Mouse (Mus musculus): ENCODE results near the gene Six3.

Gene Six3

DNA sequence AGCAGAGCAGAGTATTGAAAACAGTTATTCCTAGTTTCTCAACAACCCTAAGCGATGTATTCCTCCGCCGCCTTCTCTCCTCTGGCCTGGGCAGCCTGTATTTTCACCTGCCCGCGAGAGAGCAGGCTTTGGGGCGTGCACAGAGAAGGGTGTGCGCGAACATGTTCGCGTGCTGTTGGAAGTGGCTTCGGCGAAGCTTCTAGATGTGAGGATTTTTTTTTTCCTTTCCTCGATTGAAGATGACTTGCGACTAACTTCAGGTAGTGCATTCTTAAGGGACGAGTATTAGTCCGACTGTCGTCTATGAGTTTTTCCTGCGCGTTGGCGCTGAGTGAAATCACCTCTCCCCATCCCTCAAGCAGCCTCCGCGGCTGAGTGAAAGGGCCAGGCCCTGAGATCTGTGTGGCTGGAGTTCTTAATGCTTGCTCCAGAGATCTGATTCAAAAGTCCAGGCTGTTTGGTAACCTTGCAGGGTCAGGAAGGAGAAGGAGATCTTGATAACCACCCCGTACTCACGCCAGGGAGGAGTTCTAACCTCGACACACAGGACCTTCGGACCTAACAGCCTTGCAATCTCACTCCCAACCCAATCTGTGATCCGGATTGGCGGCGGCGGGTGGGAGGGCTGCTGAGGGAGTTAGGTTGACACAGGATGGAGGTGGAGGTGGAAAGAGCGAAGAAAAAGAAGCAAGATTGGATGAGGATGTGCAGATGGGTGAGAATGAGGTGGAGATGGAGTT lies 712 bp upstream of the Six3 start:
- ATAC-seq (ENCODE audit: low TSS enrichment), result no peak

DNA sequence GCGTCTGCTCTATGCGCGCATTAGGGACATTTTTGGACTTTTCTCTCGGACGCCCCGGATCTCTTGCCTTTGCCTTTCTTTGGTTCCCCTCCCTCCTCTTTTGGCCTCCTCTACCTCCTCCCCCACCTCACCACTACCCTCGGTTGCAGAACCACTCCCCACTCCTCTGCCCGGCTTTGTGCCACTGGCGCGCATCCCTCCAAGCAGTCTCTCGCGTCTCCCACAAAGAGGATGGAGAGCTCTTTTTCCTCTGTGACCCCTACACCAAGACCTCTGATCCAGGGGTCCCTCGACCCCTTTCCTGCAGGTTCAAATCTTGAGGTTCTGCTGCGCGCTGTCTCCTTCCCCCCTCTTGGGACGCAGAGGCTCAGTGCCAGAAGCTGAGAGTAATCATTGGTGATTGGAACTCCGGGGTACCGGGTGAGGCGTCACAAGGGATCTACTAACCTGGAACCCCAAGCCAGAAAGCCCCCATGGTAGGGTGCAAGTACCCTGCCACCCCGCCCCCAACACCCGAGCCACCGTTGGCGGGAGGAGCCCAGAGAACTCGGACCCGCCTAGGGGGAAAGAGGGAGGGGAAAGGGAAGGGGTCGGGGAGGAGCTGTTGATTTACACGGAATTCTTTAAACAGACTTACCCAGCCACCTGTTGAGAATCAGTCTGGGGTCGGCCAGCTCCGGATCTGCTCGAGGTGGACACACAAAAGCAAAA lies 758 bp downstream of the Six3 start:
- no peak for ATAC-seq (ENCODE audit: low TSS enrichment)

DNA sequence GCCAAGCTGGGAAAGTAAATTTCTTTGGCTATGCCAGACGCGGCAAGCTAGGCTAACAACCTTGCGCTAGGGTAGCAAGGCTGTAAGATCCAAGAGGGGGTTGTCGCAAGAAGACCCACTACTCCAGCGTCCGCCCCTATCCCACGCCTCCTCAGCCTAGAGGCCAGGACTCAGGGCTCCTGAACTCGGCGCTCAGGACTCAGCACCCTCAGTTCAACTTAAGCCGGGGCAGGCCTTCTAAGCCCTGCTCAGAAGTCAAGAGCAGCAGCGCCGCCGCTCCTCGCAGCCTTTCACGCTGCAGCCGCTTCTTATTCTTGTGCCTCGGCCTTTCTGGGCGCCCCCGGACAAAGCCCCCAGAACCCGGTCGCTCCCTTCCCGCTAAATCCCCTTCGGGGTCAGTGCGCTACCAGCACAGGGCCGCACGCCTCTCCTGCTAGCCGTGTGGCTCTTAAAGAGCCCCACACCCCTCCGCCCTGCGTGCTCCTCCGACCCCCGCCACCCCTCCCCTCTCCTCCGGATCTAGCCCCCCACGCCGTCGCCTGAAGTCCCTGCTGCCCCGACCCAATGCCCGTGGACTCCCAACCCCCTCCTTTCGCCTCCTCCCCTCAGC lies 1.4 kb downstream of the Six3 start:
- ATAC-seq (ENCODE audit: low TSS enrichment), result no peak

DNA sequence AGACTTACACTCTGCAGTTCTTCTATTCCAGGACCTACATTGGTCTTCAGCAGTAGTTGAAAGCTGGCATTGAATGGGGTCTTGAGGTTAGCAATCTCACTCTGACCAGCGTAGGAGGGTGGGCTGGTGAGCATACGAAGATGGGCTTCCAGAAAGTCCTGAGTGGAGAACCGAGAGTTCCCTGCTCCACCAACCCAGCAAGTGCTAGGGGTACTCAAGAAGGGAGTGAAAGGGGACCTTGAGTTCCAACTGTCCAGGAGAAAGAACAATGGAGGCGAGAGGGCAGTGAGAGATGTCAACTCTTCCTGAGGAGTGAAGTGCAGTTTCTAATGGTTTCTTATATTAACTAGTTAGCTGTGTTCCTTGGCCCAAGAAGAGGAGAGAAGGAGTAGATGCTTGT lies 2.2 kb downstream of the Six3 start:
- no peak for ATAC-seq (ENCODE audit: low TSS enrichment)

DNA sequence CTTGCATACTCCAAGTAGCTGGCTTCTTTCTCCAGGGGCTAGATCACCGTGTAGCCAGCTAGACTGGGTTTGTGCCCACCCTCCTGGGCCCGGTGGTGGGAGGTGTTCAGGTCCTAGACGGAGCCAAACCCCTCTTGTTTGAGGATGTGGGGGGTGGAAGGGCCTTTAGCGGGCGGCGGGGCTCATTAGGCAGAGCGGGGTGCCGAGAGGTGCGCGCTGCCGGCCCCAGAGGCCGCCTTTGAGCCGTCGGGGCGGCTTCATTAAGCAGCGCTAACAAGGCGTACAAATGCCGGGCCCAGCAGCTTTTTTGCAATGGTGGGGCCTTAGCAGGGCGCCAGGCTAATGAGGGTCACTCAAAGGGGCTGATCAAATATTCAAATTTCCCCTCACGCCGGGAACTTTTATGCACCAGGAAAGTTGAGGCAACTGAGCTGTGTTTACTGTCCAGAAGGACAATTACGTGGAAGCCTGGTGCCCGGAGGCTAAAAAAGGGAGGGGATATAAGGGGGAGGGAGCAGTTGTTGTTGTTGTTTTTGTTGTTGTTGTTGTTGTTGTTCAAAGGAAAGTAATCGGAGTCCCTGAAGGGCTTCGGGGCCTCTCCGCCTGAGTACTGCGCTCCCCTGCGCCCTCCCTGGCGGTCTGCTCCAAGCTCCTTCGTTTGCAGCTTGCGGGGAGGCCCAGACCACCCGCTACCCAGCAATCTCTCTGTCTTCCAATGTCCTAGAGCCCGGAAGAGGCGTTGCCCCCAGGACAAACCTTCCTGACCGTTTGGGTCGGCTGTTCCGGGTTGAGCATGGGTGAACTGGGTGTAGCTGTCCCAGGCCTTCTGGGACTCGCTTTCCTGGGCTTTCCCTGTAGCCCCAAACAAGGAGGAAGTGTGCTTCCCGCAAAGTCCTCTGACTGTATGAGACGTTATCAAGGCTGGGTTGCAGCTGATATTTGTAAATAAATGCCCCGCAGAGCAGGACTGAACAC lies 3.4 kb downstream of the Six3 start:
- ATAC-seq (ENCODE audit: low TSS enrichment), result no peak

DNA sequence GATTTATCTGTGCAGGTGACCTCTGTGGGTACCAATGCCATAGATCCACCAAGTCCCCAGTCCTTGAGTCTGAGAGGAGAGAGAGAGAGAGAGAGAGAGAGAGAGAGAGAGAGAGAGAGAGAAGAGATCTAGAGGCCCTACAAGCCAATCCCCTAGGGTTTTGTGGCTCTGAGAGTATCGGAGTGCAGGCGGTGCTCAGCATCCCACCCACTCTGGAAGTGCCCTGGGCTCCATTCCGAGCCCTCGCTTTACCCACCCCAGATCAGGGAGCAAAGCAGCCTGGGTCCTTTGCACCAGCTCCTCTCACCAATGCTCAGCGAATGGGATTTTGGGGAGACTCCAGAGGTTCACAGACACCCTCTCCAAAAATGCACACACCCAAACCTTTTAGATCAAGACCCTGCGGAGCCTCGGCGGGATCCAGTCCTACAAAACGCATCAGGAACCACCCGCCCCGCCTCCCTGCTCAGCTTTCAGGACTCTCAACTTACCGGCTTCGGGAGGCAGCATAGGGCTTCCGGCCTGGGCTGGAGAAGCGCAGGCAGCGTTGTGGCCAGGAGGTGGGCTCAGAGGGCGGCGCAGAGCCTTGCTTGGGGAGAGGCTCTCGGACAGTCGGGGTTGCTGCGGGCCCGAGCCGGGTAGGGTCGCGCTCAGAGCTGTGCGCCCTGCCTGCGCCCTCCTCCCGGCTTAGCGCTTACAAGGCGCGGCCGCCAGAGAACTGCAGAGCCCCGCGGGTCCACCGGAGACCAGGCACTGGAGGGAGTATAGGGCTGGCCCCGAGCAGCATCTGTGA lies 4.4 kb downstream of the Six3 start:
- ATAC-seq (ENCODE audit: low TSS enrichment), result no peak

DNA sequence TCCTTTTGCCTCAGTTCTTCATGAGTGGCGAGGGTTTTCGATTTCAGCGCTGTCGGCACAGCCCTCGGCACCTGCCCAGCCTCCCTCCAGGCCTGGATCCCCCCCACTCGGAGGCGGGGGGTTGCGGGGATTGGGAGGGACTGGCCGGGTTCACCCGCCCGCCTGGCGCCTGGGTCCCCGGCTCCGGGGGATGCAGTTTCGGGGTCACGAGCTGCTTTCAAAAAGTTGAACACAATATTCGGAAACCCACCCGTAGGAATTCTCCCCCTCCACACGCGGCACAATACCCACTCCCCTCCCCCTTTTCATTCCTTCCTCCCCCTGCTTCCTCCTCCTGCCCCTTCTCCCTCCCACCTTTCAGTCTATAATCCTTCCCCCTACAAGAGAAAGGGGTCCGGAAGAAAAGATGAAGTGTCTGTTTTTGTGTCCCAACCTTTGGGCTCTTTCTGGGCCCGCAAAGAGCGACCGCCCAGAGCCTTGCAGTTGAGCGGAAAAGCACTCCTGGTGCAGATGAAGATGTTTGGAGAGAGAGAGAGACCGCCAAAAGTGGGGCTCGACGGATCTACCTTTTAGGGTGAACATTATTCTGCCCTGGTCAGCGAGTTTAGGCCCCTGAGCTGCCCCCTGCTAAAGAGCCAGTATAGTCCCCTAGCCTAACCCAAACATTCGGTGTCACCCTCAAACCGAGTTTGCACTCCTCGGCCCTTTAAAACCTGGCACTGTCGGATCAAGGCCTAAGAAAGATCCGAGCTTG lies 5.1 kb downstream of the Six3 start:
- no peak for ATAC-seq (ENCODE audit: low TSS enrichment)

DNA sequence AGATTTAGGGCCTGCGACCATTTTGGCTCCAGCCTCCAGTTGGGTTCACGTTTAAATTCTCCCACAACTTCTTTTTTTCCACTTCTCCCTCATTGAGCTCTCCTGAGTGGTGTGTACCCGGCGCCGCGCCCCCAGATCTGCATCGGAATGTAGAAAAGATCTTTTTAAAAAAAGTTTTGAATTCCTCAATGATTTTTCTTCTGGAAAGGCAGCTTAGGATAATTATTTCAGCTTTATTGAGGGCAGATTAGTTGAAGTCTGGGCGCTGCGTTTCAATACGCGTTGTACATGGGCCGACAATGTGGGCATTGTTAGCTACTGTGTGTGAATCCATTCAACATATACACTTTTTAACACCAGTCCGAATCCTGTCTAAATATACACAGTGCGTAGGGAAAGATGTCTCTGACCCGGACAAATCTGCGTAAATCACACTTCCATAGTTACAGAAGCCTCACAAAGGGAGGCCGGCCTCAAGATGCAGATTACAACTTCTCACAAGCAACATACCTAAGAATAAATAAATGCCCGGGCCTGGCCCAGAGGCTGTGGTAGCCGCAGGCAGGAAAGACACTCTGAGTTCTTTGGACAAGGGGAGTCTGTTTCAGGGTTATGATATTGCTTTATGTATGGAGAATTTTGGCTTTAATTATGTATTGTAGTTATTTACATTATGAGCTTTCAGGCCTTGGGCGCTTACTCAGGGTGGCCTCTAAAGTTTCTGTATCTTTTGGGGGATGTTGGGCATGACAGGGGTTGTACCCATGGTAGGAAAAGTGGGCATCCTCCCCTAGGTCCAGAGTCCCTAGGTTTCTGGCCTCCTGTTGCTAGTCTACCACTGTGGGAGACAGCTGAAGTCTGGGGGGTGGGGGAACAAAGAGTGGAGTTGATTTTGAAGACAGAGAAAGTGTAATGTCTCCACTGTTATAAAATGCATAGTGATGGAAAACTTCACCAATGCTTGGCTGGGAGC lies 6.0 kb downstream of the Six3 start:
- no peak for ATAC-seq (ENCODE audit: low TSS enrichment)

DNA sequence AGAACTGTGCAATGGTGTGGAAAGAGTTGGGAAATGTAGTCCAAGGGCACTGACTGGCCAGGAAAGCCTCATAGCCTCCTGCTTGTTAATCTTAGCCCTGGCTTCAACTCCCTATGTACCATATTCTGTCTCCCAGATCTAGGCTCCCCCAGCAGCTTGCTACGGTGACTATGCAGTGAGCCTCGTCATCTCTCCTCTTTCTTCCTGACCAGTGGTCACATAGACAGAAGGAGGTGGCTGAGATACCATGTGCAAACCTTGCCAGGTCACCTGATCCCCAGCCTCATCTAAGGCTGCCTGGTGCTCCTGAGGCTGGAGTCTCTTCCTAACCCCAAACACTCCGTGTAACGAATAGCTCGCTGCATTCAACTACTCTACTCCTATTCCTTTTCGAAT lies 6.7 kb downstream of the Six3 start:
- ATAC-seq (ENCODE audit: low TSS enrichment), result no peak

DNA sequence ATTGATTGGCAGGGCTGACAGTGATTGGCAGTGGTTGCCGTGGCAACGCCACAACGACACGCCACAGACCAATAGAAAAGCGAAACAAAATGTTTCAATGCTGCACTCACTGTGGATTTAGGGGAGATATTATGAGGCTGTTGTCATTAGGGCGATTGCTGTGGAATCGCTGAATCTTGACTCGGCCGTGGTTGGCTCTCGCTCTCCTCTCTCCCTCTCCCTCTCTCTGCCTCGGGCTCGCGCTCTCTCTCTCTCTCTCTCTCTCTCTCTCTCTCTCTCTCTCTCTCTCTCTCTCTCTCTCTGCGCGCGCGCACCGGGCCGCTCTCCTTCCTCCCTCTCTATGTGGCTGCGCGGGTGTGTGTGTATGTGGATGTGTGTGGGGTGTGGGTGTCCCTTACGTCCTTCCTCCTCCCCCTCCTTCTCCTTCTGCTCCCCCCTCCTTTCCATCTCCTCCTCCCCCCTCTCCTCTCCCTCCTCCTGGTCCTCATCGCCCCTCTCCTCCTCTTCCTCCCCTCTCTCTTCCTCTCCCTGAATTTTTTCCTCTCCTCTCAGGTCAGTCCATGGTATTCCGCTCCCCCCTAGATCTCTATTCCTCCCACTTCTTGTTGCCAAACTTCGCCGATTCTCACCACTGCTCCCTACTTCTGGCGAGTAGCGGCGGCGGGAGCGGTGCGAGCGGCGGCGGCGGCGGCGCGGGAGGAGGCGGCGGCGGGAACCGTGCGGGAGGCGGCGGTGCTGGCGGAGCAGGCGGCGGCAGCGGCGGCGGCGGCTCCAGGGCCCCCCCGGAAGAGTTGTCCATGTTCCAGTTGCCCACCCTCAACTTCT lies 7.5 kb downstream of the Six3 start:
- ATAC-seq (ENCODE audit: low TSS enrichment), result no peak

DNA sequence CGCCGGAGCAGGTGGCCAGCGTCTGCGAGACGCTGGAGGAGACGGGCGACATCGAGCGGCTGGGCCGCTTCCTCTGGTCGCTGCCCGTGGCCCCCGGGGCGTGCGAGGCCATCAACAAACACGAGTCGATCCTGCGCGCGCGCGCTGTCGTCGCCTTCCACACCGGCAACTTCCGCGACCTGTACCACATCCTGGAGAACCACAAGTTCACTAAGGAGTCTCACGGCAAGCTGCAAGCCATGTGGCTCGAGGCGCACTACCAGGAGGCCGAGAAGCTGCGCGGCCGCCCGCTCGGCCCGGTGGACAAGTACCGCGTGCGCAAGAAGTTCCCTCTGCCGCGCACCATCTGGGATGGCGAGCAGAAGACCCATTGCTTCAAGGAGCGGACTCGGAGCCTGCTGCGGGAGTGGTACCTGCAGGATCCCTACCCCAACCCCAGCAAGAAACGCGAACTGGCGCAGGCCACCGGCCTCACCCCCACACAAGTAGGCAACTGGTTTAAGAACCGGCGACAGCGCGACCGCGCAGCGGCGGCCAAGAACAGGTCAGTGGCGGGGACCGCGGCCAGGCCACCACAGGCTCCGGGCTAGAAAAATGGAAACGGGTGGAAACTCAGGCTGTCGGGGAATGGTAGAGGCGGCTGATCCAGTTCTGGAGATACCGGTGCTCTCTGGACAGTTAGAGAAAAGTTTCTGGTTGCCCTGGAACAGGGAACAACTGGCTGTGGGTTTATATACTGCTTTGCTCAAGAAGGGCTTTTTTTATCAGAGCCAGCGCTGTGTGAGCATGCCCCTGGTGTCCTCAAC lies 8.3 kb downstream of the Six3 start:
- no peak for ATAC-seq (ENCODE audit: low TSS enrichment)

DNA sequence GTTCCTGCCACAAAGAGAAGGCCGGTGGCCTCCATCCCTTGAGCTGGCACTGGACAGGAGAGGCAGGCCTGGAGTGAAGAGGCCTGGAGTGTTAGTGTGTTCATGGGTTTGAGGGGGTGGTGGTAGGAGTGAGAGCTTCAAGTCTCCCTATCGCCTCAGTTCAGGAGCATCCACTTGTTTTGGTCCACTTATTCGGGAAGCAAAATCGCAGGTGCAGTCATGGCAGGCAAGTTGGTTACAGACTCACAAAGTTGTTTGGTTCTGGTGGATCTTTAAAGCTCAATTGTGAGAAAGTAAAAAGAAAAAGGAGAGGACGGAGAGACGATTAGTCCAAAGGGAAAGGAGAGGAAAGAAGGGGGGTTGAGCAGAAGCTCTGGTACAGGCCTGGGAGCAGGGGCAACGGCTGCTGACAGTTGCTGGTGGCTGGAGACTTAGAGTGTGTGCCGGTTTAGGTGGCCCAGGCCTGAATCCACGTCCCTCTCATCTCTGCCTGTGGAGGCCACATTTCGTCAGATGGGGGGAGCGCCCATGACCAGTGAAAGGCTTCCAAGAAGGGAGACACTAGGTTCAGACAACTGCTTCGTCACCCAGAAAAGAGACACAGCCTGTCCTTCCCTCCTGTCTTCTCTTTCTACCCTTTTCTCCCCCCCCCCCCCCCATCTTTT lies 9.2 kb downstream of the Six3 start:
- no peak for ATAC-seq (ENCODE audit: low TSS enrichment)

DNA sequence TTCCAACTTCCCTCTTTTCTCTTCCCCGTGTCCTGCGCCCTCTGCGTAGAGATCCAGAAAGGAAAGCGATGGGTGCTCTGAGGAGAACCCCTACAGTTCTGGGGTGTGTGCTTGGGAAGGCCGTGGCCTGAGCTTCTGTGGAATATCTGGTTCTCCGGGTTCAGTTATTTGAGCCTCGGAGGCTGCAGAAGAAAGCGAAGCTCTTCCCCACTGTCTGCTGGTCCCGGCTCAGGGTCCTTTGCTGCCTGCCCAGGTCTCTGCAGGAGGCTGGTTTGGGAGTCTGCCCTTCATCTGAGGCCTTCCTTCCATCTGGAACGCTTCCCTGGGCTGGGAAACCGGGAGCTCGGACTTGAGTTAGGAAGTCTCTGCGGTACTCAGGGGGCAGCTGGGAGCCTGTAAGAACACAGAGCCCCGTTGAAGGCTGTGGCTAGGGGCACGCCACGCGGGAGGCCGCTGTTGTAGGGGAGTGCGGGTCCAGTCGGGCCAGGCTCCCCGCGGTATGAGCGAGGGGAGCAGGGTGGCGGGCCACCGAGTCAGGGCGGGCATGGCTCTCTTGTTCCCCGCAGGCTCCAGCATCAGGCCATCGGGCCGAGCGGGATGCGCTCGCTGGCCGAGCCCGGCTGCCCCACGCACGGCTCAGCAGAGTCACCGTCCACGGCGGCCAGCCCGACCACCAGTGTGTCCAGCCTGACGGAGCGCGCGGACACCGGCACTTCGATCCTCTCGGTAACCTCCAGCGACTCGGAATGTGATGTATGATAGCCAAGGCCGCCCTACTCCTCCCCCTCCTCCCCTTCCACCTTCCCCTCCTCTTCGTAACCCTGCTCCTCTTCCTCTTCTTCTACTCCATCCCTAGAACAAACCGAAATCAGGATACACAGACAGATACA lies 10.0 kb downstream of the Six3 start:
- no peak for ATAC-seq (ENCODE audit: low TSS enrichment)

DNA sequence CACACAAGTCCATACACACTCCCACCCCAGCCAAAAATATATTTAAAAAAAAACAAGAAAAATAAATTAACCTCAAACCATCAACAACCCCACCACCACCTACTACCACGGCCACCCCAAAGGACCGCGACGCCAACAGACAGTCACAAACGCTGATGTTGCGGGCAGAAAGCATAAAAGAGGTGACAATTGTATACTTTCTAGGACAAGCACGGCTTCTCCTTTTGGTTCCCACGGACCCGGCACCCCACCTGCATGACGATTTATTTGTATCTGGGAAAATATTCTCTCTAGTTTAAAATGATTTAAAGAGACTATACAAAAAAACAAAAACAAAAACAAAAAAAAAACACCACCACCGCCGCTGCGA lies 10.6 kb downstream of the Six3 start:
- no peak for ATAC-seq (ENCODE audit: low TSS enrichment)

DNA sequence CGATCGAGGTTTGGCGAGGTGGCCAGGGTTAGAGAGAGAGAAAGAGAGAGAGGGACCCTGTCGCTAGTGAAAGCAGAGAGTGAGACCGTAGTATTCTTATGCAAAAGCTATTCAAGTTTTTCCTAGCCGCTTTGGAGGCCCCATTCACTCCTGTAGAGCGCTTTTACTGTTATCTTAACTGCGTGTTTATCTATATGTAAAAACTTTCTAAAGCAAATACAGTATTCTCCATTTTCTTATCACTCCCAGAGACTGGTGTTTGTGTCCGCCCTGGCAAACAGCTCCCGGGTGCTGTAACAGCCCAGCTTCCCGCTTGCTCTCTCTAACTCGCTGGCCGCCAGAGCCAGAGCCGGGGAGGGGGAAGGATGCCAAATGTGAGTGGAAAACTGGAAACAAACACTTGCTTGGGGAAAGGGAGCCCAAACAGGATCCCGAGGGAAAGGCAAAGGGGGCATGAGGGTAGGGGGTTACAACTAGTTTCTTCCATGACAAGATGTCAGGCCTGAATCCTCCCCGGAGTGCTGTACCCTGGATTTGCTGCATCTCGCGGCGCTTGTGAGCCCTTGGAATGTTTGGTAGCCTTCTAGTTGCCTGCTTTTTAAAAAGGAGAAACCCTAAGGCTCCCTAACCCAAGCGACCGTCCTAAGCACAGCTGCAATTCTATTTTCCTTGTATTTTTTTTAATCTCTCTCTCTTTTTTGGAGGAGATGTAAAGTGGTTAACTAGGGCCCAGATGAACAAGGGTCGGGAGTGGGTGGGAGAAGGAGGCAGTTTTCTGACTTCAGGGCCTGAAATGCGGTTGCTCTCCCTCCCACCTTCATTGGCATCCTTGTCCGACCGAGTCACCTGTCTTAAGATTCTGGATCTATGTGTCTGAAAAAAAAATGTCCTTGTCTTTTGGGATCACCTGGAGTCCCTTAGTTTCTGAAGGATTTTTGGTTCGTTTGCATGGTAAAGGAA lies 11.9 kb downstream of the Six3 start:
- ATAC-seq (ENCODE audit: low TSS enrichment), result no peak
